Mouse (Mus musculus): ENCODE results near the gene Rasef. TPM values are rescaled to one million over a fixed set of nuclear protein-coding genes. Genes with fewer than 3 reads are reported as not detected.

Gene Rasef
- total and polyA plus RNA-seq, 3 experiments = 0.11 to 2.9 (median 0.20) TPM

DNA sequence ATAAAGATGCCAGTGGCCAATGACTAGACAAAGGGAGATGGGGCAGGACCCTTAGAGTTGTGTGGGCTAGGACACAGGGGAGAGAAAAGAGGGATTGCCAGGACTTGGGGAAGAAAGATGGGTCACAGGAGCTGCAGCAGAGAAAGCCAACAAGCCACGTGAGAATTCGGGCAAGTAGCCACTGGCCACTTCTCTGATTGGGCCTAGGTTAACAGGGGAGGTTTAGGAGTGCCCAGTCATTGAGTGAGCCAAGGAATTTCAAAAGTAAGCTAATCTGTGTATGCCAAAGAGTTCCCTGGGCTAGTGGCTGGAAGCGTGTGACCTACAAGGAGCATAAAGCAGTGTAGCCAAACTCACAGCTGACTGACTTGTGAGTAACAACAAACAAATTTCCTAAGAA is 9.7 kb downstream of the Rasef start:
- no peaks in the 10 kb centered on the region for H3K27me3 ChIP-seq (replicated peaks)

DNA sequence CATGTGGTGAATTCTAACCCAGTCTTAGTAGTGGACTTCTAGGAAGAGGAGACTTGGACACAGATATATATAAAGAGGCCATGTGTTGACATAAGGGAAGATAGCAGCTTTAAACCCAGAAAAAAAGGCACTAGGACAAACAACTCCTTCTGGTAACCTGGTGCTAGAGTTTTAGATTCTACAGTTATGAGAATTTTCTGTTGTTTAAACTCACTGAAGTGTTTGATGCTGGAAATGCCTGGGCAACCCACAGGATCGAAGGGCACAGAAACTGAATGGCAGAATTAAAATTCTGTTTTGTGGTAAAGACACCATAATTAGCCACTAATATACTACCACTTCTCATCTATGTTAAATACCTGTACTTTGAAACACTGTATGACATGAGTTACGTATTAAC is 15.5 kb downstream of the Rasef start:
- H3K27ac ChIP-seq (ENCODE audit: insufficient read depth, low read depth) = no peak overlapping the region
- DNase-seq (ENCODE audit: extremely low read depth) = no peak
- no peaks in the 10 kb centered on the region for H3K79me2 ChIP-seq (replicated peaks; ENCODE audit: control insufficient read depth, extremely low read depth, insufficient read depth, poor library complexity, severe bottlenecking)
- TF ChIP-seq POLR2A (IDR thresholded peaks at IDR 0.05; ENCODE audit: low read depth, low read length) (no peak), KAT2A (IDR thresholded peaks at IDR 0.05; ENCODE audit: insufficient replicate concordance, low read length) (no peak), MAZ (IDR thresholded peaks at IDR 0.05; ENCODE audit: low read depth, low read length) (no peak), MXI1 (IDR thresholded peaks at IDR 0.05; ENCODE audit: low read depth, low read length) (no peak), SMC3 (IDR thresholded peaks at IDR 0.05; ENCODE audit: low read depth, low read length) (no peak), RAD21 (IDR thresholded peaks at IDR 0.05; ENCODE audit: low read depth, low read length) (no peak), MAFK (IDR thresholded peaks at IDR 0.05; ENCODE audit: insufficient replicate concordance, low read length) (no peak), ZC3H11A (IDR thresholded peaks at IDR 0.05; ENCODE audit: low read depth, low read length) (no peak), NRF1 (IDR thresholded peaks at IDR 0.05; ENCODE audit: low read depth, low read length) (no peak), GABPA (IDR thresholded peaks at IDR 0.05; ENCODE audit: insufficient replicate concordance, low read depth, low read length) (no peak), ZKSCAN1 (IDR thresholded peaks at IDR 0.05; ENCODE audit: borderline replicate concordance, low read depth, low read length) (no peak), UBTF (IDR thresholded peaks at IDR 0.05; ENCODE audit: low read depth, low read length) (no peak)
- no peaks in the 10 kb centered on the region for H3K36me3 ChIP-seq (replicated peaks in 1 of 2; ENCODE audit: control insufficient read depth in 1 of 2, insufficient read depth in 1 of 2, low read length in 1 of 2)
- H3K4me3 ChIP-seq (replicated peaks in 1 of 3; ENCODE audit: low read depth in 2 of 3, low read length in 2 of 3, poor library complexity in 1 of 3) = no peak overlapping the region
- H3K4me2 ChIP-seq (ENCODE audit: insufficient read depth, low read depth, poor library complexity, severe bottlenecking) = no peak overlapping the region
- in situ Hi-C loops (cut with MboI; ENCODE audit: low pct_ligation_motif_present, low pct_unique_long_range_greater_than_20kb, low sequenced_read_pairs) = no loop called here
- no peaks in the 10 kb centered on the region for H3K27me3 ChIP-seq (replicated peaks)
- H3K9me3 ChIP-seq (replicated peaks; ENCODE audit: low read length) = peaks cover 42% of the 10 kb centered on the region
- H3K9ac ChIP-seq (ENCODE audit: insufficient read depth, low read depth) = no peak overlapping the region
- dilution Hi-C loops (cut with MboI; ENCODE audit: extremely low pct_ligation_motif_present, extremely low pct_unique_long_range_greater_than_20kb, low sequenced_read_pairs) = no loop called here
- H3K4me1 ChIP-seq (ENCODE audit: control insufficient read depth in 1 of 2, insufficient read depth in 2 of 2) = peaks cover 0 to 4% of the 10 kb centered on the region in 2 experiments; a peak in 1 of 4 replicates

More for the DNA sequence above, 9.7 kb downstream of the Rasef start:
- no peak for DNase-seq (ENCODE audit: extremely low read depth)
- dilution Hi-C loops (cut with MboI; ENCODE audit: extremely low pct_ligation_motif_present, extremely low pct_unique_long_range_greater_than_20kb, low sequenced_read_pairs) (no loop called here), in situ Hi-C loops (cut with MboI; ENCODE audit: low pct_ligation_motif_present, low pct_unique_long_range_greater_than_20kb, low sequenced_read_pairs) (no loop called here)
- no peak overlapping the region for H3K27ac ChIP-seq (ENCODE audit: insufficient read depth, low read depth)
- no peaks in the 10 kb centered on the region for H3K79me2 ChIP-seq (replicated peaks; ENCODE audit: control insufficient read depth, extremely low read depth, insufficient read depth, poor library complexity, severe bottlenecking)
- TF ChIP-seq CHD2 (IDR thresholded peaks at IDR 0.05; ENCODE audit: low read length) (no peak), POLR2AphosphoS2 (IDR thresholded peaks at IDR 0.05; ENCODE audit: low read depth, low read length) (no peak), ELF1 (IDR thresholded peaks at IDR 0.05; ENCODE audit: low read depth, low read length) (no peak), TCF12 (IDR thresholded peaks at IDR 0.05; ENCODE audit: low read depth, low read length) (no peak), USF2 (conservative IDR thresholded peaks at IDR 0.05; ENCODE audit: low read depth, low read length) (no peak), MAFK (IDR thresholded peaks at IDR 0.05; ENCODE audit: insufficient replicate concordance, low read length) (no peak), ZNF384 (IDR thresholded peaks at IDR 0.05; ENCODE audit: low read depth, low read length) (no peak), MAZ (IDR thresholded peaks at IDR 0.05; ENCODE audit: low read depth, low read length) (no peak), EP300 (IDR thresholded peaks at IDR 0.05; ENCODE audit: low read length) (no peak), ZC3H11A (IDR thresholded peaks at IDR 0.05; ENCODE audit: low read depth, low read length) (no peak)
- no peak overlapping the region for H3K9ac ChIP-seq (ENCODE audit: insufficient read depth, low read depth)
- H3K4me2 ChIP-seq (ENCODE audit: insufficient read depth, low read depth, poor library complexity, severe bottlenecking) = no peak overlapping the region
- H3K9me3 ChIP-seq (replicated peaks; ENCODE audit: low read length) = peaks cover 47% of the 10 kb centered on the region
- H3K4me3 ChIP-seq (replicated peaks in 1 of 3; ENCODE audit: low read depth in 2 of 3, low read length in 2 of 3, poor library complexity in 1 of 3) = no peak overlapping the region
- H3K4me1 ChIP-seq (ENCODE audit: control insufficient read depth in 1 of 2, insufficient read depth in 2 of 2) = peaks cover 0 to 4% of the 10 kb centered on the region in 2 experiments; a peak in 1 of 4 replicates
- H3K36me3 ChIP-seq (replicated peaks in 1 of 2; ENCODE audit: control insufficient read depth in 1 of 2, insufficient read depth in 1 of 2, low read length in 1 of 2) = no peaks in the 10 kb centered on the region

Measured in CH12.LX (cell line).